Mouse (Mus musculus): Measurements from ENCODE around the gene Svop. TPM values are rescaled to one million over a fixed set of nuclear protein-coding genes. Genes with fewer than 3 reads are reported as not detected.

The Svop gene
- total and polyA plus RNA-seq, 3 experiments: 0.31 to 0.51 (median 0.38) TPM

GRCm38 (mm10) chr5:114005100-114005499 lies 86.3 kb downstream of the Svop start:
- in situ Hi-C loops (cut with MboI; ENCODE audit: low pct_ligation_motif_present, low pct_unique_long_range_greater_than_20kb, low sequenced_read_pairs) (no loop called here), dilution Hi-C loops (cut with MboI; ENCODE audit: extremely low pct_ligation_motif_present, extremely low pct_unique_long_range_greater_than_20kb, low sequenced_read_pairs) (no loop called here)
- TF ChIP-seq UBTF (IDR thresholded peaks at IDR 0.05; ENCODE audit: low read depth, low read length) (no peak), USF2 (conservative IDR thresholded peaks at IDR 0.05; ENCODE audit: low read depth, low read length) (no peak), HCFC1 (IDR thresholded peaks at IDR 0.05; ENCODE audit: low read depth, low read length) (no peak), JUN (IDR thresholded peaks at IDR 0.05; ENCODE audit: insufficient read depth, low read depth, low read length) (no peak), TBP (conservative IDR thresholded peaks at IDR 0.05; ENCODE audit: low read depth, low read length) (no peak), MYC (IDR thresholded peaks at IDR 0.05; ENCODE audit: low read depth, low read length) (no peak), MEF2A (IDR thresholded peaks at IDR 0.05; ENCODE audit: borderline replicate concordance, low read depth, low read length) (no peak), CHD2 (IDR thresholded peaks at IDR 0.05; ENCODE audit: low read length) (no peak), ZC3H11A (IDR thresholded peaks at IDR 0.05; ENCODE audit: low read depth, low read length) (no peak), KAT2A (IDR thresholded peaks at IDR 0.05; ENCODE audit: insufficient replicate concordance, low read length) (no peak), ZKSCAN1 (IDR thresholded peaks at IDR 0.05; ENCODE audit: borderline replicate concordance, low read depth, low read length) (no peak), CHD1 (IDR thresholded peaks at IDR 0.05; ENCODE audit: low read depth, low read length) (no peak), POLR2A (IDR thresholded peaks at IDR 0.05; ENCODE audit: low read depth, low read length) (no peak), MAZ (IDR thresholded peaks at IDR 0.05; ENCODE audit: low read depth, low read length) (no peak), MAFK (IDR thresholded peaks at IDR 0.05; ENCODE audit: insufficient replicate concordance, low read length) (no peak), ELF1 (IDR thresholded peaks at IDR 0.05; ENCODE audit: low read depth, low read length) (no peak), USF1 (IDR thresholded peaks at IDR 0.05; ENCODE audit: low read depth, low read length) (no peak), POLR2AphosphoS2 (IDR thresholded peaks at IDR 0.05; ENCODE audit: low read depth, low read length) (no peak), ZNF384 (IDR thresholded peaks at IDR 0.05; ENCODE audit: low read depth, low read length) (no peak), NRF1 (IDR thresholded peaks at IDR 0.05; ENCODE audit: low read depth, low read length) (no peak)
- no peaks in the 10 kb centered on the region for H3K27me3 ChIP-seq (replicated peaks)
- peaks cover 3% of the 10 kb centered on the region for H3K9me3 ChIP-seq (replicated peaks; ENCODE audit: low read length)
- H3K9ac ChIP-seq (ENCODE audit: insufficient read depth, low read depth): no peak overlapping the region
- H3K27ac ChIP-seq (ENCODE audit: insufficient read depth, low read depth): no peak overlapping the region
- H3K4me2 ChIP-seq (ENCODE audit: insufficient read depth, low read depth, poor library complexity, severe bottlenecking): no peak overlapping the region
- DNase-seq (ENCODE audit: extremely low read depth): no peak
- H3K4me3 ChIP-seq (replicated peaks in 1 of 3; ENCODE audit: low read depth in 2 of 3, low read length in 2 of 3, poor library complexity in 1 of 3): no peak overlapping the region
- no peaks in the 10 kb centered on the region for H3K79me2 ChIP-seq (replicated peaks; ENCODE audit: control insufficient read depth, extremely low read depth, insufficient read depth, poor library complexity, severe bottlenecking)
- no peaks in the 10 kb centered on the region for H3K36me3 ChIP-seq (replicated peaks in 1 of 2; ENCODE audit: control insufficient read depth in 1 of 2, insufficient read depth in 1 of 2, low read length in 1 of 2)
- peaks cover 0 to 7% of the 10 kb centered on the region in 2 experiments; a peak in 1 of 4 replicates for H3K4me1 ChIP-seq (ENCODE audit: control insufficient read depth in 1 of 2, insufficient read depth in 2 of 2)

DNA sequence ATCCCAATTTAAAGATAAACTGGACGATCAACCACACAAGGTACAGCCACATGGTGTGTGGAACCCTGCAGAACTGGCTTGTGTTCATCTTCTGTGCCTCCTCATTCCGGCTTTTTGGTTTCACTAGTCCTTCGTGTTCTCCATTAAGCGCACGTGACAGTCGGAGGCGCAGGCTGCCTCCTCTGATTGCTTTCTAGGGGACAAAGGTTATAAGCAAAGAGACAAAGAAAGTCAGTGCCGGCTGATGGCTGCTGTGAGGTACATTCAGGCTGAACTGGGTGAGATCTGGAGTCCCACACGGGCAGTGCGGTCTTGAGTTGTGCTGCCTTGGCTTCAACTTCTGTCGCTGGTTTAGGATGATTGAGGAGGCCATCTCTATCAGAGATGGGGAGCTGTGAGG lies 86.8 kb downstream of the Svop start:
- no peaks in the 10 kb centered on the region for H3K27me3 ChIP-seq (replicated peaks)
- no peaks in the 10 kb centered on the region for H3K36me3 ChIP-seq (replicated peaks in 1 of 2; ENCODE audit: control insufficient read depth in 1 of 2, insufficient read depth in 1 of 2, low read length in 1 of 2)
- DNase-seq (ENCODE audit: extremely low read depth): no peak
- in situ Hi-C loops (cut with MboI; ENCODE audit: low pct_ligation_motif_present, low pct_unique_long_range_greater_than_20kb, low sequenced_read_pairs): no loop called here
- peaks cover 3 to 12% of the 10 kb centered on the region in 2 experiments; a peak in 2 of 4 replicates for H3K4me1 ChIP-seq (ENCODE audit: control insufficient read depth in 1 of 2, insufficient read depth in 2 of 2)
- dilution Hi-C loops (cut with MboI; ENCODE audit: extremely low pct_ligation_motif_present, extremely low pct_unique_long_range_greater_than_20kb, low sequenced_read_pairs): no loop called here
- no peak overlapping the region for H3K4me3 ChIP-seq (replicated peaks in 1 of 3; ENCODE audit: low read depth in 2 of 3, low read length in 2 of 3, poor library complexity in 1 of 3)
- H3K9me3 ChIP-seq (replicated peaks; ENCODE audit: low read length): peaks cover 3% of the 10 kb centered on the region
- H3K27ac ChIP-seq (ENCODE audit: insufficient read depth, low read depth): no peak overlapping the region
- no peak overlapping the region for H3K4me2 ChIP-seq (ENCODE audit: insufficient read depth, low read depth, poor library complexity, severe bottlenecking)
- no peaks in the 10 kb centered on the region for H3K79me2 ChIP-seq (replicated peaks; ENCODE audit: control insufficient read depth, extremely low read depth, insufficient read depth, poor library complexity, severe bottlenecking)
- no peak for TF ChIP-seq UBTF (IDR thresholded peaks at IDR 0.05; ENCODE audit: low read depth, low read length)
- no peak for TF ChIP-seq IRF4 (IDR thresholded peaks at IDR 0.05; ENCODE audit: low read depth, low read length)
- no peak for TF ChIP-seq ETS1 (conservative IDR thresholded peaks at IDR 0.05; ENCODE audit: low read depth, low read length)
- no peak for TF ChIP-seq USF2 (conservative IDR thresholded peaks at IDR 0.05; ENCODE audit: low read depth, low read length)
- no peak for TF ChIP-seq SMC3 (IDR thresholded peaks at IDR 0.05; ENCODE audit: low read depth, low read length)
- no peak for TF ChIP-seq JUN (IDR thresholded peaks at IDR 0.05; ENCODE audit: insufficient read depth, low read depth, low read length)
- no peak for TF ChIP-seq CHD1 (IDR thresholded peaks at IDR 0.05; ENCODE audit: low read depth, low read length)
- TF ChIP-seq CTCF (conservative IDR thresholded peaks at IDR 0.05 in 1 of 2, IDR thresholded peaks at IDR 0.05 in 1 of 2; ENCODE audit: low read depth in 2 of 2, low read length in 2 of 2): no peak
- no peak for TF ChIP-seq NELFE (IDR thresholded peaks at IDR 0.05; ENCODE audit: low read depth, low read length)
- no peak for TF ChIP-seq HCFC1 (IDR thresholded peaks at IDR 0.05; ENCODE audit: low read depth, low read length)
- TF ChIP-seq POLR2A (IDR thresholded peaks at IDR 0.05; ENCODE audit: low read depth, low read length): no peak
- no peak for TF ChIP-seq BHLHE40 (IDR thresholded peaks at IDR 0.05; ENCODE audit: low read depth, low read length)
- H3K9ac ChIP-seq (ENCODE audit: insufficient read depth, low read depth): no peak overlapping the region
